Mouse (Mus musculus): Measurements from ENCODE around the gene Faf2. TPM values are rescaled to one million over a fixed set of nuclear protein-coding genes. Genes with fewer than 3 reads are reported as not detected.
A peak's percentile ranks its signal among the peaks of the same experiment; 100 is the strongest.

Gene Faf2
- 90.3 and 93.9 TPM in 2 replicates for polyA plus RNA-seq (2014; fragmentation: Nextera tagmentation; extraction: Ambion mirVana)

DNA sequence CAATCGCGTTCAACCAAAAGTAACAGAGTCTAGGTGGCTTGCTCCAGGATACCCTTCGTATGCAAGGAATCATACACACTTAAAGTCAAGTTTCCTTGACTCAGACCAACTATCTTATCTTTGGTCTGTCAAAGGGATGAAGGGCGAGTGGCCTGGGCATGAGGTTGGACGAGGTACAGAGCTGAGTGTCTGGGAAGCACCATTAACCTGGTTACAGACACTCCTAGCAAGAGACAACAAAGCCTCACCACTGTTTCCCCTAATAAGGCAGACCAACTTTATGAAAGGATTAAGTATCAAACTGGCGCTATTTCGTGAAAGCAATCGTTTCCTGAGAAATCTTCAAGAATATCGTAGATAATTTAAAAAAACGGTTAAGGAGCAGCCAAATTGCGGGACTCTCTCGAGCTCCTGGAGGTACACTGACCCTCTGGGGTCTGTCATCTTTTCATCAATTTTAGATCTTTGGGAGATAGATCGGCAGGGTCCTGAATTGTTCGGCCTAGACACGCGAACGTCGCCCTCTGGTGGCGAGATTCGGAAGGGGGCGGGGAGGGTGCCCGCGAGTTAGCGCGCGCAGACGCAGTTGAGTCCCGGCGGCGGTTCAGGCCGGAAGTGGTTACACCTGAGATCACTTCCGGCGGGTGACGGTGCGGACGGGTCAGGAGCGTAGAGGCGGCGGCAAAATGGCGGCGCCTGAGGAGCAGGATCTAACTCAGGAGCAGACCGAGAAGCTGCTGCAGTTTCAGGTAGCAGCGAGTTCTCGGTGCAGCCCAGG lies at the start of gene Faf2:
Gene Faf2 (plus strand): TSS at position 630 of the 778 bp plus-strand sequence.
- H3K36me3 ChIP-seq (ENCODE audit: control insufficient read depth, insufficient read depth, low read length), result no peaks in the 10 kb centered on the region
- H3K27ac ChIP-seq (ENCODE audit: low read depth, low read length), result peak within 1 kb of the TSS; percentile 81
- peaks cover 7% of the 10 kb centered on the region for H3K4me1 ChIP-seq (ENCODE audit: control insufficient read depth, insufficient read depth, low read length)
- WGBS, result 10% methylated on average over 44 of the region's 44 CpGs
- peak; percentile 100 for ATAC-seq
- H3K4me3 ChIP-seq (ENCODE audit: low read depth, low read length), result peak within 1 kb of the TSS; percentile 92
- H3K4me2 ChIP-seq (ENCODE audit: low read length), result peak within 1 kb of the TSS; percentile 92
- H3K27me3 ChIP-seq (replicated peaks; ENCODE audit: control insufficient read depth, insufficient read depth, low read length), result no peaks in the 10 kb centered on the region
- H3K9me3 ChIP-seq (replicated peaks; ENCODE audit: control insufficient read depth, low read length), result no peaks in the 10 kb centered on the region
- peak within 1 kb of the TSS; percentile 94 for H3K9ac ChIP-seq (ENCODE audit: low read length)
- DNase-seq (ENCODE audit: low spot score), result peak; percentile 98

DNA sequence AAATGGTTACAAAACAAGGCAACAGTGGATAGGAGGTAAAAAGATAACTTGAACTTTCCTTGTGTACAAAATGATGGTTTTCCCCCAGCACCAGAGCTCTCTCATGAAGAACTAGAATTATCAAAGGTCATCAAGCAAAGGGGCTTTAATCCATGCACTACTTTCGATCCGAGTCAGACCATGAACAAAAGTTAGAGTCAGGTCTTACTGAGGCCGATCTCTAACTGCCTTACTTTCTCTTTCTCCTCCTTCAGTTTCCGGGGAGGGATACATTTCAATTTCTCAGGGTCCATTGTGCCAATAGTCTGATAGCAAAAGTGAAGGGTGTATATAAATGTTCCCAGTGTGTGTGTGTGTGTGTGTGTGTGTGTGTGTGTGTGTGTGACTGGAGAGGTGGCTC lies 49.0 kb upstream of the Faf2 start:
- Histone ChIP-seq H3K4me3 (ENCODE audit: low read depth, low read length) (no peak overlapping the region), H3K27ac (ENCODE audit: low read depth, low read length) (no peak overlapping the region), H3K4me1 (ENCODE audit: control insufficient read depth, insufficient read depth, low read length) (peaks cover 13% of the 10 kb centered on the region), H3K9ac (ENCODE audit: low read length) (no peak overlapping the region), H3K36me3 (ENCODE audit: control insufficient read depth, insufficient read depth, low read length) (0 out of 2 replicates have a peak, but pooled peaks cover 3% of the 10 kb centered on the region), H3K9me3 (replicated peaks; ENCODE audit: control insufficient read depth, low read length) (no peaks in the 10 kb centered on the region), H3K27me3 (replicated peaks; ENCODE audit: control insufficient read depth, insufficient read depth, low read length) (no peaks in the 10 kb centered on the region), H3K4me2 (ENCODE audit: low read length) (no peak overlapping the region)
- ATAC-seq (no peak), DNase-seq (ENCODE audit: low spot score) (no peak)
- 85% methylated on average over 4 of the region's 4 CpGs for WGBS

- peak within 1 kb of the TSS; percentile 93 for H3K9ac ChIP-seq (ENCODE audit: low read length)
- H3K27ac ChIP-seq (ENCODE audit: low read depth, low read length), result peak within 1 kb of the TSS; percentile 62; the same call in 1 of the 2 replicates
- DNase-seq (ENCODE audit: low spot score) (peak; percentile 82), ATAC-seq (peak; percentile 96)
- H3K4me2 ChIP-seq (ENCODE audit: low read length), result peak within 1 kb of the TSS; percentile 90
- no peaks in the 10 kb centered on the region for H3K9me3 ChIP-seq (replicated peaks; ENCODE audit: control insufficient read depth, low read length)
- peaks cover 21% of the 10 kb centered on the region for H3K36me3 ChIP-seq (ENCODE audit: control insufficient read depth, insufficient read depth, low read length)
- under 1% methylated on average over 55 of the region's 55 CpGs for WGBS
- H3K27me3 ChIP-seq (replicated peaks; ENCODE audit: control insufficient read depth, insufficient read depth, low read length), result no peaks in the 10 kb centered on the region
- H3K4me1 ChIP-seq (ENCODE audit: control insufficient read depth, insufficient read depth, low read length), result peaks cover 13% of the 10 kb centered on the region
- H3K4me3 ChIP-seq (ENCODE audit: low read depth, low read length), result peak within 1 kb of the TSS; percentile 98
These were observed 46.6 kb upstream of the Faf2 start, which contains the start of gene Arl10 for GRCm38 (mm10) chr13:54574854-54575481. Gene Arl10, plus strand, starts transcription at chr13:54575015.

- peak overlapping the region; percentile 90 for H3K4me2 ChIP-seq (ENCODE audit: low read length)
- no peak overlapping the region for H3K27ac ChIP-seq (ENCODE audit: low read depth, low read length)
- ATAC-seq (peak; percentile 19; the same call in 1 of the 2 replicates), DNase-seq (ENCODE audit: low spot score) (no peak)
- peaks cover 27% of the 10 kb centered on the region for H3K36me3 ChIP-seq (ENCODE audit: control insufficient read depth, insufficient read depth, low read length)
- no peaks in the 10 kb centered on the region for H3K27me3 ChIP-seq (replicated peaks; ENCODE audit: control insufficient read depth, insufficient read depth, low read length)
- H3K4me1 ChIP-seq (ENCODE audit: control insufficient read depth, insufficient read depth, low read length), result peaks cover 13% of the 10 kb centered on the region
- WGBS, result 3% methylated on average over 19 of the region's 19 CpGs
- H3K9me3 ChIP-seq (replicated peaks; ENCODE audit: control insufficient read depth, low read length), result no peaks in the 10 kb centered on the region
- H3K9ac ChIP-seq (ENCODE audit: low read length), result peak overlapping the region; percentile 93
- H3K4me3 ChIP-seq (ENCODE audit: low read depth, low read length), result peak overlapping the region; percentile 98
These were observed 46.1 kb upstream of the Faf2 start for GRCm38 (mm10) chr13:54575489-54575888.

- Histone ChIP-seq H3K27me3 (replicated peaks; ENCODE audit: control insufficient read depth, insufficient read depth, low read length) (no peaks in the 10 kb centered on the region), H3K9ac (ENCODE audit: low read length) (no peak overlapping the region), H3K4me2 (ENCODE audit: low read length) (no peak overlapping the region), H3K4me1 (ENCODE audit: control insufficient read depth, insufficient read depth, low read length) (peaks cover 13% of the 10 kb centered on the region), H3K9me3 (replicated peaks; ENCODE audit: control insufficient read depth, low read length) (no peaks in the 10 kb centered on the region), H3K36me3 (ENCODE audit: control insufficient read depth, insufficient read depth, low read length) (peaks cover 50% of the 10 kb centered on the region), H3K27ac (ENCODE audit: low read depth, low read length) (no peak overlapping the region), H3K4me3 (ENCODE audit: low read depth, low read length) (no peak overlapping the region)
- 82% methylated on average over 21 of the region's 21 CpGs for WGBS
- DNase-seq (ENCODE audit: low spot score) (no peak), ATAC-seq (no peak)
These were observed 43.7 kb upstream of the Faf2 start for GRCm38 (mm10) chr13:54577652-54578507.

DNA sequence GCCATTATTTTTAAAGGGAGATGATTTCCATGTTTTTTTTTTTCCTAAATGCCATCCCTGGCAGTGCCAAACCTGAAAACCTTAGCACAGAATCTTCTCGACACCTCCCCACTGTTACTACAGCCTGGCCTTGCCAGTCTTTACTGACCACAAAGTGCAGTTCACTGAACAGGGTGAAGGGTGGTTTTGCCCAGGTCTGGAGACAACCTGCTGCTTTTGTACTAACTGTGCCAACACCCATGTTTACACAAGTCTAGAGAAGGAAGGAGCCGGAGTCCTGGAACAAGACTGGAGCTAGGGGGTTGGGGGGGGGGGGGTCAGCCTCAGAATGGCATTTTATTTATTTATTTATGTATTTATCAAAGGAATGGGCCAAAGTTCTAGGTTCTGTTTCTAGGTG lies 40.2 kb upstream of the Faf2 start:
- H3K9ac ChIP-seq (ENCODE audit: low read length), result no peak overlapping the region
- no peak overlapping the region for H3K27ac ChIP-seq (ENCODE audit: low read depth, low read length)
- no peak overlapping the region for H3K4me3 ChIP-seq (ENCODE audit: low read depth, low read length)
- H3K36me3 ChIP-seq (ENCODE audit: control insufficient read depth, insufficient read depth, low read length), result peaks cover 85% of the 10 kb centered on the region
- no peak for DNase-seq (ENCODE audit: low spot score)
- ATAC-seq, result no peak
- no peak overlapping the region for H3K4me2 ChIP-seq (ENCODE audit: low read length)
- H3K27me3 ChIP-seq (replicated peaks; ENCODE audit: control insufficient read depth, insufficient read depth, low read length), result no peaks in the 10 kb centered on the region
- H3K4me1 ChIP-seq (ENCODE audit: control insufficient read depth, insufficient read depth, low read length), result 0 out of 2 replicates have a peak, but pooled peaks cover under 1% of the 10 kb centered on the region
- WGBS, result 81% methylated on average over 2 of the region's 2 CpGs
- no peaks in the 10 kb centered on the region for H3K9me3 ChIP-seq (replicated peaks; ENCODE audit: control insufficient read depth, low read length)

DNA sequence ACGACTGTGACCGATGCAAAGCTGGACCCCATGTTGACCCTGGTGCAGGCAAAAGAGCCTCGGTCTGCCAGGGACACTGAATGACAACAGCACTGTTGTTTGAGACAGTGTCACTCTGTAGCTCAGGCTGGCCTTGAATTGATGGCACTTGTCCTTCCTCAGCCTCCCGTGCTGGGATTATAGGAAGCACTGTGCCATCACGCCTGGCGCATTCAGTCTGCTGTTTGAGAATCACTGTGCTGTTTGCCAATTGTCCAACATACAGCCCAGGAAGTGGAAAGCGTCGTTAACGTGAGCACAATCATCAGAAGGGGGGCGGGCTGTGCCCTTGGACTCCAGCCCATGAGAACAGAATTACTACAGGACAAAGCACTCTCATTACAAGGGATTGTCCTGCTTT lies 39.5 kb upstream of the Faf2 start:
- H3K4me1 ChIP-seq (ENCODE audit: control insufficient read depth, insufficient read depth, low read length), result no peaks in the 10 kb centered on the region
- 35% methylated on average over 10 of the region's 10 CpGs for WGBS
- H3K27ac ChIP-seq (ENCODE audit: low read depth, low read length), result peak overlapping the region; percentile 9; the same call in 1 of the 2 replicates
- DNase-seq (ENCODE audit: low spot score) (peak; percentile 43), ATAC-seq (no peak)
- H3K9ac ChIP-seq (ENCODE audit: low read length), result no peak overlapping the region
- no peaks in the 10 kb centered on the region for H3K27me3 ChIP-seq (replicated peaks; ENCODE audit: control insufficient read depth, insufficient read depth, low read length)
- no peak overlapping the region for H3K4me3 ChIP-seq (ENCODE audit: low read depth, low read length)
- H3K4me2 ChIP-seq (ENCODE audit: low read length), result no peak overlapping the region
- peaks cover 85% of the 10 kb centered on the region for H3K36me3 ChIP-seq (ENCODE audit: control insufficient read depth, insufficient read depth, low read length)
- H3K9me3 ChIP-seq (replicated peaks; ENCODE audit: control insufficient read depth, low read length), result no peaks in the 10 kb centered on the region

- DNase-seq (ENCODE audit: low spot score) (no peak), ATAC-seq (no peak)
- H3K9me3 ChIP-seq (replicated peaks; ENCODE audit: control insufficient read depth, low read length), result no peaks in the 10 kb centered on the region
- no peaks in the 10 kb centered on the region for H3K27me3 ChIP-seq (replicated peaks; ENCODE audit: control insufficient read depth, insufficient read depth, low read length)
- no peaks in the 10 kb centered on the region for H3K4me1 ChIP-seq (ENCODE audit: control insufficient read depth, insufficient read depth, low read length)
- no peak overlapping the region for H3K9ac ChIP-seq (ENCODE audit: low read length)
- H3K27ac ChIP-seq (ENCODE audit: low read depth, low read length), result no peak overlapping the region
- WGBS, result 94% methylated on average over 5 of the region's 5 CpGs
- H3K4me3 ChIP-seq (ENCODE audit: low read depth, low read length), result no peak overlapping the region
- no peak overlapping the region for H3K4me2 ChIP-seq (ENCODE audit: low read length)
- H3K36me3 ChIP-seq (ENCODE audit: control insufficient read depth, insufficient read depth, low read length), result peaks cover 91% of the 10 kb centered on the region
These were observed 38.7 kb upstream of the Faf2 start for GRCm38 (mm10) chr13:54582860-54583259.
